Mouse (Mus musculus) bone marrow, adult 2 months (tissue): Measurements from ENCODE around the gene Trabd2b.

Experiments used
- CTCF ChIP-seq: fragments of 200-500 bp; IDR thresholded peaks from 2 replicates; pipeline ENCODE4 v1.5.1; 2011; ENCODE audit warnings: low read length, control low read depth; ENCODE audit not compliant: control insufficient read depth, insufficient read depth
- POLR2A ChIP-seq: fragments of 200-500 bp; IDR thresholded peaks from 2 replicates; pipeline ENCODE4 v1.6.1; 2011; ENCODE audit warnings: low read depth, mild to moderate bottlenecking, control low read depth, low read length, borderline replicate concordance; ENCODE audit not compliant: control insufficient read depth

- no peak for TF ChIP-seq CTCF
- no peak for TF ChIP-seq POLR2A
Observed at GRCm38 (mm10) chr4:114374330-114374729, 32.2 kb upstream of the Trabd2b start.
